Mouse (Mus musculus) midbrain, postnatal 0 days (tissue): ENCODE measurements around the gene Atf6. TPM values are rescaled to one million over a fixed set of nuclear protein-coding genes. Genes with fewer than 3 reads are reported as not detected.

Experiments
- ATAC-seq: fragments of 200-750 bp; cut with Nextera tagmentation; 2 replicates; pipeline ENCODE4 v1.8.0; 2017; ENCODE audit warnings: moderate number of reproducible peaks, mild to moderate bottlenecking, moderate TSS enrichment, moderate library complexity; ENCODE audit not compliant: low FRiP score
- DNase-seq: peaks from one replicate; pipeline ENCODE4 v3.0.0-alpha.2; 2015; ENCODE audit warnings: low spot score
- H3K27ac ChIP-seq: fragments of 300-500 bp; sonication (generic); 2 replicates; pipeline ENCODE4 v1.5.1; 2014; ENCODE audit warnings: low read depth, mild to moderate bottlenecking, low read length, mixed read lengths
- H3K27me3 ChIP-seq: fragments of 300-500 bp; sonication (generic); 2 replicates; pipeline ENCODE4 v1.6.1; 2014; ENCODE audit warnings: low read length, control low read depth, mixed read lengths; ENCODE audit not compliant: insufficient read depth
- H3K36me3 ChIP-seq: fragments of 300-500 bp; sonication (generic); 2 replicates; pipeline ENCODE4 v1.6.1; 2014; ENCODE audit warnings: low read length, control low read depth, mixed read lengths; ENCODE audit not compliant: insufficient read depth
- H3K4me1 ChIP-seq: fragments of 300-500 bp; sonication (generic); 2 replicates; pipeline ENCODE4 v1.6.1; 2014; ENCODE audit warnings: mild to moderate bottlenecking, control low read depth, antibody characterized with exemption, low read length, mixed read lengths; ENCODE audit not compliant: insufficient read depth
- H3K4me2 ChIP-seq: fragments of 300-500 bp; sonication (generic); 2 replicates; pipeline ENCODE4 v1.6.1; 2014; ENCODE audit warnings: low read depth, mild to moderate bottlenecking, low read length, mixed read lengths; ENCODE audit not compliant: poor library complexity, severe bottlenecking
- H3K4me3 ChIP-seq: fragments of 300-500 bp; sonication (generic); 2 replicates; pipeline ENCODE4 v1.5.1; 2014; ENCODE audit warnings: low read depth, mild to moderate bottlenecking, low read length, moderate library complexity
- H3K9ac ChIP-seq: fragments of 300-500 bp; sonication (generic); replicated peaks from 2 replicates; pipeline ENCODE4 v1.6.1; 2014; ENCODE audit warnings: mild to moderate bottlenecking, low read length, moderate library complexity, mixed read lengths; ENCODE audit not compliant: poor library complexity, severe bottlenecking
- H3K9me3 ChIP-seq: fragments of 300-500 bp; sonication (generic); 2 replicates; pipeline ENCODE4 v1.6.1; 2016; ENCODE audit warnings: low read length, control low read depth
- CTCF ChIP-seq: IDR thresholded peaks from 2 replicates; pipeline ENCODE4 v1.5.1; 2016; ENCODE audit warnings: antibody characterized with exemption, mild to moderate bottlenecking
- WGBS: fragments of 180-500 bp; shearing (Covaris S2); extraction: QIAGEN DNeasy Blood & Tissue Kit; methylation state at CpG from one replicate; pipeline ENCODE4 v1.1.7; 2014; 5-methylcytosine and 5-hydroxymethylcytosine counted together
- polyA plus RNA-seq: library from polyadenylated mRNA; unstranded; fragments of >200 nt; fragmentation: Nextera tagmentation; extraction: Ambion mirVana; gene quantifications from 2 replicates; pipeline ENCODE4 v1.2.1, GENCODE M21; 2015
- total RNA-seq: library from RNA; depleted of rRNA; stranded (reverse); fragments of >200 nt; gene quantifications from 2 replicates; pipeline ENCODE4 v1.2.3, GENCODE M21; 2014; rRNA removed

Atf6 gene
- total and polyA plus RNA-seq, 2 experiments from 2014 or later = 5.4 to 17.4 TPM

GRCm38 (mm10) chr1:170657643-170658314 lies 209.8 kb downstream of the Atf6 start:
- ATAC-seq (no peak), DNase-seq (no peak)
- Histone ChIP-seq H3K4me3 (no peak overlapping the region), H3K9me3 (no peaks in the 10 kb centered on the region), H3K27me3 (no peaks in the 10 kb centered on the region), H3K27ac (no peak overlapping the region), H3K4me2 (no peak overlapping the region), H3K9ac (no peak overlapping the region), H3K4me1 (no peaks in the 10 kb centered on the region), H3K36me3 (peaks cover 3% of the 10 kb centered on the region; the same call in 1 of the 2 replicates)
- TF ChIP-seq CTCF = no peak
- WGBS = 44% methylated on average over 13 of the region's 13 CpGs

GRCm38 (mm10) chr1:170657228-170657521 lies 210.4 kb downstream of the Atf6 start:
- Histone ChIP-seq H3K9ac (no peak overlapping the region), H3K27ac (no peak overlapping the region), H3K4me1 (no peaks in the 10 kb centered on the region), H3K36me3 (no peaks in the 10 kb centered on the region), H3K4me2 (no peak overlapping the region), H3K9me3 (no peaks in the 10 kb centered on the region), H3K4me3 (no peak overlapping the region), H3K27me3 (no peaks in the 10 kb centered on the region)
- TF ChIP-seq CTCF = no peak
- WGBS = 54% methylated on average over 2 of the region's 2 CpGs
- ATAC-seq = no peak
- no peak for DNase-seq

- no peak for DNase-seq
- H3K36me3 ChIP-seq = no peaks in the 10 kb centered on the region
- H3K4me3 ChIP-seq = no peak overlapping the region
- no peak overlapping the region for H3K4me2 ChIP-seq
- 75% methylated on average over 11 of the region's 11 CpGs for WGBS
- H3K9ac ChIP-seq = no peak overlapping the region
- H3K27me3 ChIP-seq = no peaks in the 10 kb centered on the region
- H3K4me1 ChIP-seq = no peaks in the 10 kb centered on the region
- ATAC-seq = no peak
- no peak overlapping the region for H3K27ac ChIP-seq
- TF ChIP-seq CTCF = no peak
- no peaks in the 10 kb centered on the region for H3K9me3 ChIP-seq
These were observed 210.9 kb downstream of the Atf6 start for GRCm38 (mm10) chr1:170656518-170657227.

- TF ChIP-seq CTCF = no peak
- WGBS = 61% methylated on average over 5 of the region's 5 CpGs
- DNase-seq = peak; percentile 60
These were observed 212.2 kb downstream of the Atf6 start for GRCm38 (mm10) chr1:170655280-170655917.

More at GRCm38 (mm10) chr1:170655280-170655917, 212.2 kb downstream of the Atf6 start:
- no peak overlapping the region for H3K4me2 ChIP-seq
- no peaks in the 10 kb centered on the region for H3K27me3 ChIP-seq
- no peaks in the 10 kb centered on the region for H3K36me3 ChIP-seq
- no peaks in the 10 kb centered on the region for H3K9me3 ChIP-seq
- no peak overlapping the region for H3K27ac ChIP-seq
- H3K4me1 ChIP-seq = no peaks in the 10 kb centered on the region
- no peak overlapping the region for H3K4me3 ChIP-seq
- no peak overlapping the region for H3K9ac ChIP-seq
- ATAC-seq = peak; percentile 49; the same call in 1 of the 2 replicates

Other genes starting within 250 kb of the Atf6 start
- gene Olfml2b, start 223.2 kb downstream of the Atf6 start, total RNA-seq = 5.9 and 6.1 TPM in 2 replicates
- 3.1 and 3.5 TPM in 2 replicates for gene Olfml2b, start 223.2 kb downstream of the Atf6 start, polyA plus RNA-seq
- gene Gm26620, start 17.3 kb upstream of the Atf6 start, total RNA-seq = 1.6 and 1.9 TPM in 2 replicates
- 0.77 and 1.2 TPM in 2 replicates for gene Gm26620, start 17.3 kb upstream of the Atf6 start, polyA plus RNA-seq
- 43.3 and 44.1 TPM in 2 replicates for gene Dusp12, start 17.8 kb upstream of the Atf6 start, total RNA-seq
- gene Dusp12, start 17.8 kb upstream of the Atf6 start, polyA plus RNA-seq = 38.0 and 39.6 TPM in 2 replicates
- gene Fcrlb, start 45.2 kb upstream of the Atf6 start, total RNA-seq = 1.7 and 2.2 TPM in 2 replicates
- 1.3 and 1.8 TPM in 2 replicates for gene Fcrlb, start 45.2 kb upstream of the Atf6 start, polyA plus RNA-seq
- not detected in 2 replicates for gene Fcrla, start 59.8 kb upstream of the Atf6 start, total RNA-seq
- gene Fcrla, start 59.8 kb upstream of the Atf6 start, polyA plus RNA-seq = not detected in 2 replicates
- gene Fcgr2b, start 108.8 kb upstream of the Atf6 start, total RNA-seq = 1.8 and 6.6 TPM in 2 replicates
- 2.1 and 3.6 TPM in 2 replicates for gene Fcgr2b, start 108.8 kb upstream of the Atf6 start, polyA plus RNA-seq
- gene Fcgr4, start 151.1 kb upstream of the Atf6 start, total RNA-seq = 0.57 TPM in 1 of 2 replicates, not detected in the other
- gene Fcgr4, start 151.1 kb upstream of the Atf6 start, polyA plus RNA-seq = 0.25 and 0.48 TPM in 2 replicates
- 18.1 and 19.8 TPM in 2 replicates for gene Fcgr3, start 197.2 kb upstream of the Atf6 start, total RNA-seq
- gene Fcgr3, start 197.2 kb upstream of the Atf6 start, polyA plus RNA-seq = 12.8 and 14.2 TPM in 2 replicates
- gene Cfap126, start 246.1 kb upstream of the Atf6 start, total RNA-seq = 0.38 and 1.5 TPM in 2 replicates
- 6.0 and 8.1 TPM in 2 replicates for gene Cfap126, start 246.1 kb upstream of the Atf6 start, polyA plus RNA-seq